Mouse (Mus musculus): ENCODE data around the gene Dnase2a. TPM values are rescaled to one million over a fixed set of nuclear protein-coding genes. Genes with fewer than 3 reads are reported as not detected.

Gene Dnase2a
- polyA plus RNA-seq, 1 experiment: 23.8 TPM

DNA sequence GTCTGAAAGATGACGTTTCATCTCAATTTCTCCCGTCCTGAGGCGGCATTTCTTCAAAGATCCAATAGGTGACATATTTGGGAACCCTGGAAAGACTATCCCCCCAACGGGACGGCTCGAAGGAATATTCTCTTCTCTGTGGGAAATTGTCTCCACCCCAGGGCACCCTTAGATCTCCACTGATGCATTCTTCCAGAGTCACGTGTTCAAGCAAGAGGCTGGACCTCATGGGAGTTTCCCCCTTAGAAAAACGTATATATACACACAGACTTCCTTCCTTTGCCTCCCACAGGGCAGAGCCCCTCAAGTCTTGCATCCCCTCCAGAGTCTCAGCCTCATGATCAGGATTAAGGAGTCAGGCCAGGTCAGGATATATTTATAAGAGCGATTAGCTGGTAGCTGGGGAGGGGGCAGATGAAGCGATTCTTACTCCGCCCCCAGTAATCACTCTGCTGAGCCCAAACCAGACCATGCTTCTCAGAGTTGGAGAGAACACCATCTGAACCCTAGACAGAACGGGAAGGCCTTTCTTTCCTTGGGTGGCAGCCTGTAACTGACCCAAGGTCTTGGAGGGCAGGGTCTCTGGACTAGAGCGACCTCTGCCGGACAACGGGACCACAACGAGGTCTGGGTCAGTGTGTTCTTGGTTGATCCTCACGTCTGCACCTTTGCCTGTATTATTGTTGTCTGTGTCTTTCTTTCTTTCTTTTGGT is 38.3 kb downstream of the Dnase2a start, which contains the start of gene Rtbdn:
TSS of gene Rtbdn (plus strand) at position 464 of the 713 bp plus-strand sequence.
- H3K27ac ChIP-seq (ENCODE audit: control insufficient read depth, insufficient read depth, low read length): no peak within 1 kb of the TSS
- 15% methylated on average over 17 of the region's 17 CpGs for WGBS
- DNase-seq: no peak
- peaks cover 7% of the 10 kb centered on the region for H3K4me1 ChIP-seq (replicated peaks; ENCODE audit: control insufficient read depth, insufficient read depth, low read length)
- H3K36me3 ChIP-seq (ENCODE audit: control insufficient read depth, insufficient read depth, low read length): no peaks in the 10 kb centered on the region
- peaks cover 30% of the 10 kb centered on the region for H3K27me3 ChIP-seq (ENCODE audit: control insufficient read depth, insufficient read depth, low read length)
- H3K4me3 ChIP-seq (ENCODE audit: control insufficient read depth, insufficient read depth, low read length): no peak within 1 kb of the TSS; the same call in 1 of the 2 replicates
- TF ChIP-seq POLR2A (IDR thresholded peaks at IDR 0.05; ENCODE audit: control insufficient read depth, extremely low read depth, insufficient read depth, low read length, poor library complexity): no peak
- no peak for TF ChIP-seq CTCF (IDR thresholded peaks at IDR 0.05; ENCODE audit: borderline replicate concordance, control insufficient read depth, extremely low read depth, insufficient read depth, low read length, poor library complexity)

GRCm38 (mm10) chr8:84947241-84947545 is 38.8 kb downstream of the Dnase2a start:
- Histone ChIP-seq H3K4me3 (ENCODE audit: control insufficient read depth, insufficient read depth, low read length) (no peak overlapping the region), H3K27ac (ENCODE audit: control insufficient read depth, insufficient read depth, low read length) (no peak overlapping the region), H3K27me3 (ENCODE audit: control insufficient read depth, insufficient read depth, low read length) (peaks cover 33% of the 10 kb centered on the region), H3K36me3 (ENCODE audit: control insufficient read depth, insufficient read depth, low read length) (no peaks in the 10 kb centered on the region), H3K4me1 (replicated peaks; ENCODE audit: control insufficient read depth, insufficient read depth, low read length) (peaks cover 7% of the 10 kb centered on the region)
- no peak for TF ChIP-seq POLR2A (IDR thresholded peaks at IDR 0.05; ENCODE audit: control insufficient read depth, extremely low read depth, insufficient read depth, low read length, poor library complexity)
- TF ChIP-seq CTCF (IDR thresholded peaks at IDR 0.05; ENCODE audit: borderline replicate concordance, control insufficient read depth, extremely low read depth, insufficient read depth, low read length, poor library complexity): no peak
- DNase-seq: no peak
- WGBS: 9% methylated on average over 9 of the region's 9 CpGs

DNA sequence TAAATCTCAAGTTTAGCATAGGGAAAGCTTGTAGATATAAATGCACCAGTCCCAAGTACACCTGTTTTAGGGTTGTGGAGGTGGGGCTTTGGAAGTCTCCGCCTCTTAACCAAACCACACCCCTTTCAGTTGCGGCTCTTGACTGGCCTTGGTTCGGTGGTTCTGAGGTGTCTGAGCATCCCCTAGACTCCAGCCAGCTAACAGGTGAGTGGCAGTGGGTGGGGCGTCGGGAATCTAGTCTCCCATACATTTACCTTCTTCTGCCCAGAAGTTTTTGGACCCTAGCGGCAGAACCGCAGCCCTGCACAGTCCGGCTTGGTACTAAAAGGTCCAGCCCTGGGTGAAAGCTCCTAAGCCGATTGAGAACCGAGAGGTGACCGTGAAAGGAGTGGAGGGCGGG is 41.4 kb downstream of the Dnase2a start:
- Histone ChIP-seq H3K4me1 (replicated peaks; ENCODE audit: control insufficient read depth, insufficient read depth, low read length) (peaks cover 4% of the 10 kb centered on the region), H3K27ac (ENCODE audit: control insufficient read depth, insufficient read depth, low read length) (no peak overlapping the region), H3K27me3 (ENCODE audit: control insufficient read depth, insufficient read depth, low read length) (peaks cover 26% of the 10 kb centered on the region), H3K36me3 (ENCODE audit: control insufficient read depth, insufficient read depth, low read length) (no peaks in the 10 kb centered on the region), H3K4me3 (ENCODE audit: control insufficient read depth, insufficient read depth, low read length) (no peak overlapping the region)
- no peak for TF ChIP-seq POLR2A (IDR thresholded peaks at IDR 0.05; ENCODE audit: control insufficient read depth, extremely low read depth, insufficient read depth, low read length, poor library complexity)
- TF ChIP-seq CTCF (IDR thresholded peaks at IDR 0.05; ENCODE audit: borderline replicate concordance, control insufficient read depth, extremely low read depth, insufficient read depth, low read length, poor library complexity): no peak
- DNase-seq: no peak
- WGBS: 32% methylated on average over 12 of the region's 12 CpGs

DNA sequence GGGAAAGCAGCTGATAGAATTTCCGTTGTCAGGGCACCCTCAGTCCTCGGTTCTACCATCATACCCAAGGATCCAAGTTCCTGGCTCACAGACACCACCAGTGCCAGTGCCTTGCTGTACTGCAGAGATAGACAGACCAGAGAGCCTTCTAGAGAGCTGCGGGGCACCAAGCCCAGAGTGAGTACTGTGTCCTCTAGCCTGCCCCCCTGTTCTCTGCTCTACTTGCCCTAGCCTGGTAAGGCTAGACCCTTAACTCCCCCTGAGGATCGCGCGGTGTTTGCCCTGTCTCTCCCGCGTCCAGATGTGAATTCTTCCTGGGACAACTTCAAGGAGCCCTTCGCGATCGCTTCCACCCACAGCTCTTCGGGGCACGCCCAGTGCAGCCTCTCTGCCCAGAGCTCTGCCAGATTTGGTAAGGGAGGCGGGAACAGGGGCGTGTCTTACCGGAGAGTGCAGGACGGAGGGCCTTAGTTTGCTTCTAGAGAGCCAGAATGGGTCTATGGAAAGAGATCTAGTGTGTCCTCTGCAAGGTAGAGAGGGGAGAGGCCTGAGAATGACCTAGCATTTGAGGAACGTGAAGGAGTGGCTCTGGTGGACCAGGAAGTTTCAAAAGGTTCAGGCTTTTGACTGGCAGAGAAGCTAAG is 44.4 kb downstream of the Dnase2a start:
- TF ChIP-seq POLR2A (IDR thresholded peaks at IDR 0.05; ENCODE audit: control insufficient read depth, extremely low read depth, insufficient read depth, low read length, poor library complexity): no peak
- no peak for TF ChIP-seq CTCF (IDR thresholded peaks at IDR 0.05; ENCODE audit: borderline replicate concordance, control insufficient read depth, extremely low read depth, insufficient read depth, low read length, poor library complexity)
- no peak overlapping the region for H3K4me3 ChIP-seq (ENCODE audit: control insufficient read depth, insufficient read depth, low read length)
- 8% methylated on average over 18 of the region's 18 CpGs for WGBS
- no peak for DNase-seq
- no peaks in the 10 kb centered on the region for H3K4me1 ChIP-seq (replicated peaks; ENCODE audit: control insufficient read depth, insufficient read depth, low read length)
- H3K27ac ChIP-seq (ENCODE audit: control insufficient read depth, insufficient read depth, low read length): no peak overlapping the region
- no peaks in the 10 kb centered on the region for H3K36me3 ChIP-seq (ENCODE audit: control insufficient read depth, insufficient read depth, low read length)
- peaks cover 3% of the 10 kb centered on the region; the same call in 1 of the 2 replicates for H3K27me3 ChIP-seq (ENCODE audit: control insufficient read depth, insufficient read depth, low read length)

GRCm38 (mm10) chr8:84956768-84957167 is 48.4 kb downstream of the Dnase2a start:
- Histone ChIP-seq H3K27ac (ENCODE audit: control insufficient read depth, insufficient read depth, low read length) (no peak overlapping the region), H3K27me3 (ENCODE audit: control insufficient read depth, insufficient read depth, low read length) (peaks cover 3% of the 10 kb centered on the region; the same call in 1 of the 2 replicates), H3K36me3 (ENCODE audit: control insufficient read depth, insufficient read depth, low read length) (no peaks in the 10 kb centered on the region), H3K4me1 (replicated peaks; ENCODE audit: control insufficient read depth, insufficient read depth, low read length) (no peaks in the 10 kb centered on the region), H3K4me3 (ENCODE audit: control insufficient read depth, insufficient read depth, low read length) (no peak overlapping the region)
- WGBS: 62% methylated on average over 2 of the region's 2 CpGs
- peak; percentile 70 for DNase-seq
- peak; percentile 26; the same call in 1 of the 2 replicates for TF ChIP-seq CTCF (IDR thresholded peaks at IDR 0.05; ENCODE audit: borderline replicate concordance, control insufficient read depth, extremely low read depth, insufficient read depth, low read length, poor library complexity)
- TF ChIP-seq POLR2A (IDR thresholded peaks at IDR 0.05; ENCODE audit: control insufficient read depth, extremely low read depth, insufficient read depth, low read length, poor library complexity): no peak

- Histone ChIP-seq H3K4me3 (ENCODE audit: control insufficient read depth, insufficient read depth, low read length) (no peak overlapping the region), H3K36me3 (ENCODE audit: control insufficient read depth, insufficient read depth, low read length) (no peaks in the 10 kb centered on the region), H3K4me1 (replicated peaks; ENCODE audit: control insufficient read depth, insufficient read depth, low read length) (no peaks in the 10 kb centered on the region), H3K27me3 (ENCODE audit: control insufficient read depth, insufficient read depth, low read length) (no peaks in the 10 kb centered on the region), H3K27ac (ENCODE audit: control insufficient read depth, insufficient read depth, low read length) (no peak overlapping the region)
- DNase-seq: no peak
- TF ChIP-seq POLR2A (IDR thresholded peaks at IDR 0.05; ENCODE audit: control insufficient read depth, extremely low read depth, insufficient read depth, low read length, poor library complexity) (no peak), CTCF (IDR thresholded peaks at IDR 0.05; ENCODE audit: borderline replicate concordance, control insufficient read depth, extremely low read depth, insufficient read depth, low read length, poor library complexity) (no peak)
- WGBS: 95% methylated on average over 7 of the region's 7 CpGs
Observed at GRCm38 (mm10) chr8:84959811-84960210, 51.5 kb downstream of the Dnase2a start.
